Mouse (Mus musculus) hindbrain, embryonic 13.5 days (tissue): ENCODE results near the gene Zbtb8os. TPM values are rescaled to one million over a fixed set of nuclear protein-coding genes. Genes with fewer than 3 reads are reported as not detected.
"Not testable (repeated sequence)": the region's sequence is repeated elsewhere in the genome, so short reads cannot be mapped to it uniquely, and the experiment has no call there.

ENCODE experiments used
- ATAC-seq: fragments of 200-750 bp; cut with Nextera tagmentation; 2 replicates; pipeline ENCODE4 v1.8.0; 2017; ENCODE audit warnings: moderate TSS enrichment; ENCODE audit not compliant: low FRiP score
- H3K27ac ChIP-seq: fragments of 300-500 bp; sonication (generic); 2 replicates; pipeline ENCODE4 v1.5.1; 2015; ENCODE audit warnings: inconsistent platforms, mild to moderate bottlenecking, moderate library complexity
- H3K27me3 ChIP-seq: fragments of 300-500 bp; sonication (generic); 2 replicates; pipeline ENCODE4 v1.6.1; 2015; ENCODE audit warnings: mild to moderate bottlenecking, inconsistent platforms
- H3K36me3 ChIP-seq: fragments of 300-500 bp; sonication (generic); 2 replicates; pipeline ENCODE4 v1.6.1; 2015; ENCODE audit warnings: mild to moderate bottlenecking, inconsistent platforms
- H3K4me1 ChIP-seq: fragments of 300-500 bp; sonication (generic); replicated peaks from 2 replicates; pipeline ENCODE4 v1.6.1; 2015; ENCODE audit warnings: inconsistent platforms
- H3K4me2 ChIP-seq: fragments of 300-500 bp; sonication (generic); 2 replicates; pipeline ENCODE4 v1.6.1; 2015; ENCODE audit warnings: inconsistent platforms, mild to moderate bottlenecking, moderate library complexity
- H3K4me3 ChIP-seq: fragments of 300-500 bp; sonication (generic); 2 replicates; pipeline ENCODE4 v1.5.1; 2015; ENCODE audit warnings: mild to moderate bottlenecking, inconsistent platforms
- H3K9ac ChIP-seq: fragments of 300-500 bp; sonication (generic); 2 replicates; pipeline ENCODE4 v1.6.1; 2015; ENCODE audit warnings: mild to moderate bottlenecking, inconsistent platforms
- H3K9me3 ChIP-seq: fragments of 300-500 bp; sonication (generic); 2 replicates; pipeline ENCODE4 v1.6.1; 2016; ENCODE audit warnings: inconsistent platforms
- WGBS: fragments of 180-500 bp; shearing (Covaris S2); methylation state at CpG from one replicate; pipeline ENCODE4 v1.1.7; 2015; 5-methylcytosine and 5-hydroxymethylcytosine counted together
- polyA plus RNA-seq: library from polyadenylated mRNA; unstranded; fragments of >200 nt; fragmentation: Nextera tagmentation; extraction: Ambion mirVana; gene quantifications from 2 replicates; pipeline ENCODE4 v1.2.1, GENCODE M21; 2015

Zbtb8os gene
- polyA plus RNA-seq, 1 experiment from 2014 or later: 28.8 TPM

- peaks cover 12% of the 10 kb centered on the region for H3K36me3 ChIP-seq
- H3K27ac ChIP-seq: peak overlapping the region; percentile 99
- H3K4me1 ChIP-seq: peaks cover 40% of the 10 kb centered on the region
- no peaks in the 10 kb centered on the region for H3K27me3 ChIP-seq
- peak overlapping the region; percentile 96 for H3K4me3 ChIP-seq
- ATAC-seq: no peak
- peak overlapping the region; percentile 86 for H3K4me2 ChIP-seq
- 55% methylated on average over 14 of the region's 14 CpGs for WGBS
- peak overlapping the region; percentile 80 for H3K9ac ChIP-seq
- no peaks in the 10 kb centered on the region for H3K9me3 ChIP-seq
Observed at GRCm38 (mm10) chr4:129336291-129336690, 796 bp downstream of the Zbtb8os start.

GRCm38 (mm10) chr4:129339743-129340142 lies 4.2 kb downstream of the Zbtb8os start:
- Histone ChIP-seq H3K4me2 (no peak overlapping the region), H3K36me3 (peaks cover 29% of the 10 kb centered on the region), H3K4me3 (no peak overlapping the region), H3K27me3 (no peaks in the 10 kb centered on the region), H3K9me3 (no peaks in the 10 kb centered on the region), H3K27ac (no peak overlapping the region), H3K9ac (no peak overlapping the region), H3K4me1 (peaks cover 13% of the 10 kb centered on the region)
- WGBS: 95% methylated on average over 3 of the region's 3 CpGs
- no peak for ATAC-seq

DNA sequence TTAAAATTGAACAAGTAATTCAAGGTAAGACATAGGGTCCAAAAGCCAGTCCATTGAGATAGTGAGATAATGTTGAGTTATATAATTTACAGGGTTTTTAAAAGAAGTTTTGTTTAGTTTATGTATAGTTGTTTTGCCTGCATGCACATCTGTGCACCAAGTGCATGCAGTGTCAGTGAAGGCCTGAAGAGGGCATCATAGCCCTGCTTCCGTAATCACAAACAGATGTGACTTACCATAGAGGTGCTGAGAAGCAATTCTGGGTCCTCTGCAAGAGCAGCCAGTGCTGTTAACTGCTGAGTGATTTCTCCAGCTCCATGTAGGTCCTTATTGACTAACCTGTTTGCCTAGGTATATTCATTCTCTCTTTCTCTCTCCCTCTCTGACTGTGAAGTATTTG lies 6.4 kb downstream of the Zbtb8os start:
- no peak overlapping the region for H3K27ac ChIP-seq
- H3K4me1 ChIP-seq: peaks cover 5% of the 10 kb centered on the region
- no peak for ATAC-seq
- no peaks in the 10 kb centered on the region for H3K27me3 ChIP-seq
- no peaks in the 10 kb centered on the region for H3K9me3 ChIP-seq
- H3K4me3 ChIP-seq: no peak overlapping the region
- no peak overlapping the region for H3K9ac ChIP-seq
- no peak overlapping the region for H3K4me2 ChIP-seq
- 75% methylated on average over 1 of the region's 1 CpGs for WGBS
- peaks cover 42% of the 10 kb centered on the region for H3K36me3 ChIP-seq

- no peak overlapping the region for H3K27ac ChIP-seq
- no peak for ATAC-seq
- no peak overlapping the region for H3K4me2 ChIP-seq
- WGBS: 90% methylated on average over 2 of the region's 2 CpGs
- no peak overlapping the region for H3K4me3 ChIP-seq
- no peaks in the 10 kb centered on the region for H3K4me1 ChIP-seq
- H3K27me3 ChIP-seq: no peaks in the 10 kb centered on the region
- H3K9ac ChIP-seq: no peak overlapping the region
- no peaks in the 10 kb centered on the region for H3K9me3 ChIP-seq
- H3K36me3 ChIP-seq: peaks cover 45% of the 10 kb centered on the region
Observed at GRCm38 (mm10) chr4:129342705-129343104, 7.2 kb downstream of the Zbtb8os start.

- H3K4me3 ChIP-seq: no peak overlapping the region
- H3K27ac ChIP-seq: no peak overlapping the region
- H3K9me3 ChIP-seq: no peaks in the 10 kb centered on the region
- H3K27me3 ChIP-seq: no peaks in the 10 kb centered on the region
- no peak overlapping the region for H3K9ac ChIP-seq
- 93% methylated on average over 15 of the region's 15 CpGs for WGBS
- no peak for ATAC-seq
- H3K36me3 ChIP-seq: peaks cover 44% of the 10 kb centered on the region
- H3K4me1 ChIP-seq: no peaks in the 10 kb centered on the region
- H3K4me2 ChIP-seq: no peak overlapping the region
Observed at GRCm38 (mm10) chr4:129346481-129347154, 11.1 kb downstream of the Zbtb8os start.

GRCm38 (mm10) chr4:129350644-129351043 lies 15.1 kb downstream of the Zbtb8os start:
- 3% methylated on average over 1 of the region's 1 CpGs for WGBS
- peak; percentile 69; the same call in 1 of the 2 replicates for ATAC-seq

GRCm38 (mm10) chr4:129351111-129351510 lies 15.6 kb downstream of the Zbtb8os start:
- WGBS: 76% methylated on average over 6 of the region's 6 CpGs
- Histone ChIP-seq H3K4me1 (no peaks in the 10 kb centered on the region), H3K27ac (no peak overlapping the region), H3K36me3 (peaks cover 49% of the 10 kb centered on the region), H3K27me3 (no peaks in the 10 kb centered on the region), H3K9ac (no peak overlapping the region), H3K9me3 (no peaks in the 10 kb centered on the region), H3K4me3 (no peak overlapping the region), H3K4me2 (no peak overlapping the region)
- no peak for ATAC-seq

More at GRCm38 (mm10) chr4:129350644-129351043, 15.1 kb downstream of the Zbtb8os start:
- H3K4me3 ChIP-seq: no peak overlapping the region
- no peaks in the 10 kb centered on the region for H3K4me1 ChIP-seq
- H3K9ac ChIP-seq: no peak overlapping the region
- peaks cover 47% of the 10 kb centered on the region for H3K36me3 ChIP-seq
- no peak overlapping the region for H3K4me2 ChIP-seq
- H3K27ac ChIP-seq: no peak overlapping the region
- H3K27me3 ChIP-seq: no peaks in the 10 kb centered on the region
- H3K9me3 ChIP-seq: no peaks in the 10 kb centered on the region

GRCm38 (mm10) chr4:129353176-129353575 lies 17.7 kb downstream of the Zbtb8os start:
- H3K36me3 ChIP-seq: peaks cover 58% of the 10 kb centered on the region

DNA sequence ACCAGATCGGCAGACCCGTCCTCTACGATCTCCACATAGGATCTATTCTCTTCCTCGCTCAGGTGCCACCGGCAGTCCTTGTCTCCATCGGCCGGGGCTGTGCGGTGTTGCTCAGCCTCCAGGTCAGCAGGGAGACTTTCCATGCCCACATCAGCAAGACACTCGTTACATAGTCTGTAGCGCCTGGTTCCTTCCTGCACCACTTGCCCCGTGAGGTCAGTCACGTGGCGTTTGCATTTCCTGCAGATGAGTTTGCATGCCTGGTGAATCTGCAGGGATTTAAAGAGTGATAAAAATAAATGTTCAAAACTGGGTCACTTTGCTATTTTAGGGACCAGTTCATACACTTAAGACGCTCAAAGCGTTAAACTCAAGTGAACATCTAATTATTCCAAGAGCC lies 18.7 kb downstream of the Zbtb8os start:
- H3K4me3 ChIP-seq: no peak overlapping the region
- no peak overlapping the region for H3K27ac ChIP-seq
- WGBS: 86% methylated on average over 15 of the region's 15 CpGs
- peaks cover 65% of the 10 kb centered on the region for H3K36me3 ChIP-seq
- H3K9me3 ChIP-seq: no peaks in the 10 kb centered on the region
- no peaks in the 10 kb centered on the region for H3K27me3 ChIP-seq
- H3K4me2 ChIP-seq: no peak overlapping the region
- no peaks in the 10 kb centered on the region for H3K4me1 ChIP-seq
- ATAC-seq: no peak
- H3K9ac ChIP-seq: 0 out of 2 replicates have a peak overlapping the region, but pooled peaks have one; percentile 5

More at GRCm38 (mm10) chr4:129353176-129353575, 17.7 kb downstream of the Zbtb8os start:
- no peak overlapping the region for H3K27ac ChIP-seq
- no peak overlapping the region for H3K9ac ChIP-seq
- no peak overlapping the region for H3K4me3 ChIP-seq
- H3K9me3 ChIP-seq: no peaks in the 10 kb centered on the region
- WGBS: 91% methylated on average over 12 of the region's 12 CpGs
- no peak for ATAC-seq
- no peak overlapping the region for H3K4me2 ChIP-seq
- no peaks in the 10 kb centered on the region for H3K4me1 ChIP-seq
- H3K27me3 ChIP-seq: no peaks in the 10 kb centered on the region

GRCm38 (mm10) chr4:129357613-129358163 lies 22.2 kb downstream of the Zbtb8os start:
- H3K4me1 ChIP-seq: no peaks in the 10 kb centered on the region
- no peak overlapping the region for H3K4me2 ChIP-seq
- 91% methylated on average over 15 of the region's 15 CpGs for WGBS
- no peak for ATAC-seq
- no peaks in the 10 kb centered on the region for H3K27me3 ChIP-seq
- no peak overlapping the region for H3K4me3 ChIP-seq
- H3K9ac ChIP-seq: no peak overlapping the region
- peaks cover 74% of the 10 kb centered on the region for H3K36me3 ChIP-seq
- no peak overlapping the region for H3K27ac ChIP-seq
- no peaks in the 10 kb centered on the region for H3K9me3 ChIP-seq

- not testable (repeated sequence) for H3K9me3 ChIP-seq, H3K27ac ChIP-seq, H3K9ac ChIP-seq, H3K4me2 ChIP-seq, H3K4me3 ChIP-seq, H3K4me1 ChIP-seq, H3K27me3 ChIP-seq, ATAC-seq
- WGBS: 89% methylated on average over 3 of the region's 3 CpGs
- H3K36me3 ChIP-seq: peaks cover 44% of the 10 kb centered on the region
Observed at GRCm38 (mm10) chr4:129362238-129362637, 26.7 kb downstream of the Zbtb8os start.

DNA sequence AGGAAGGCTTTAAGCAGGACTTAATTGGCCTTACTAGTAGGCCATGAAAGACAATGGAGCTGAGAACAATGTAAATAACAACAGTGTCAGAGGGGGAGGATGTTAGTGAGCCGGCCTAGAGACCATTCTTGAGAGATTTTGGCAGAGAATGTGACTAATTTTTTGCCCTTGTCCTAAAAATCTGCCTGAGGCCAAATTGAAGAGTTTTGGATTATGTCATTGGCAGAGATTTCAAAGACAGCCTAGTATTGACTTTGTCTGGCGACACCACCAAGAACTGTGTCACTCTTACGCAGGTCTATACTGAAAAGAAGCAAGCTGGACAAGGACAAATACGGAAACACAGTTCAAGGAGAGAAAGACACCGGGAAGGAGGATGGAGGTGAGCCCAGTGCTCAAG lies 27.3 kb downstream of the Zbtb8os start:
- no peak overlapping the region for H3K27ac ChIP-seq
- H3K4me1 ChIP-seq: no peaks in the 10 kb centered on the region
- no peak overlapping the region for H3K9ac ChIP-seq
- peaks cover 43% of the 10 kb centered on the region for H3K36me3 ChIP-seq
- H3K4me2 ChIP-seq: no peak overlapping the region
- no peak for ATAC-seq
- H3K9me3 ChIP-seq: no peaks in the 10 kb centered on the region
- no peaks in the 10 kb centered on the region for H3K27me3 ChIP-seq
- no peak overlapping the region for H3K4me3 ChIP-seq
- 88% methylated on average over 5 of the region's 5 CpGs for WGBS

DNA sequence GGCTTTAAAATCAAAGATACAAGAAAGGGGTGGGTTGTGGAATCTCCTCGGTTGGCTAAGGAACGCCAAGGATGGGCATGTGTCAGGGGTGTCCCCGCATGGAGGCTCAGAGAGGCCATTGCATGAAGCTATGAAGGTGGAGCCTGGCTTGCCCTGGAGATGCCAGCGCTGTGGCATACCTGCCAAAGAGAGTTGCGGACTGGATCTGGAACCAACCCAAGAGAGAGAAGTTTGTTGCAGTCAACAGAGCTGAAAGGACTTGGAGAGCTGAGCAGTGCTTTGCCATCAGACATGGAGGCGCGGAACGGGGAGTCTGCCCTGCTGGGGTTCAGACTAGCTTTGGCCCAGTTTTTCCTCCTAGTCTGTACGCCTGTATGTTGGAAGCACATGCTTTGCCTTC lies 28.0 kb downstream of the Zbtb8os start:
- no peak for ATAC-seq
- WGBS: 96% methylated on average over 9 of the region's 9 CpGs
- no peak overlapping the region for H3K27ac ChIP-seq
- no peaks in the 10 kb centered on the region for H3K4me1 ChIP-seq
- no peaks in the 10 kb centered on the region for H3K27me3 ChIP-seq
- no peak overlapping the region for H3K9ac ChIP-seq
- H3K36me3 ChIP-seq: peaks cover 36% of the 10 kb centered on the region
- no peak overlapping the region for H3K4me3 ChIP-seq
- no peaks in the 10 kb centered on the region for H3K9me3 ChIP-seq
- H3K4me2 ChIP-seq: no peak overlapping the region
